Mouse (Mus musculus): ENCODE measurements around the gene Golga4. TPM values are rescaled to one million over a fixed set of nuclear protein-coding genes. Genes with fewer than 3 reads are reported as not detected.
A peak's percentile ranks its signal among the peaks of the same experiment; 100 is the strongest.

Gene Golga4
- polyA plus RNA-seq, 1 experiment from 2014 or later: 34.1 TPM

GRCm38 (mm10) chr9:118521659-118522058 is 15.6 kb downstream of the Golga4 start:
- DNase-seq (ENCODE audit: low spot score): no peak

- no peak for DNase-seq (ENCODE audit: low spot score)
Observed at GRCm38 (mm10) chr9:118523738-118524137, 17.7 kb downstream of the Golga4 start.

GRCm38 (mm10) chr9:118527056-118527455 is 21.0 kb downstream of the Golga4 start:
- DNase-seq (ENCODE audit: low spot score): no peak

- DNase-seq (ENCODE audit: low spot score): no peak
Observed at GRCm38 (mm10) chr9:118529783-118530182, 23.7 kb downstream of the Golga4 start.

GRCm38 (mm10) chr9:118530679-118531078 is 24.6 kb downstream of the Golga4 start:
- DNase-seq (ENCODE audit: low spot score): no peak

- no peak for DNase-seq (ENCODE audit: low spot score)
Observed at GRCm38 (mm10) chr9:118532516-118533205, 26.6 kb downstream of the Golga4 start.

GRCm38 (mm10) chr9:118536946-118537345 is 30.9 kb downstream of the Golga4 start:
- no peak for DNase-seq (ENCODE audit: low spot score)

GRCm38 (mm10) chr9:118537463-118538339 is 31.6 kb downstream of the Golga4 start:
- DNase-seq (ENCODE audit: low spot score): no peak

- DNase-seq (ENCODE audit: low spot score): no peak
Observed at GRCm38 (mm10) chr9:118541851-118542250, 35.8 kb downstream of the Golga4 start.

- DNase-seq (ENCODE audit: low spot score): no peak
Observed at GRCm38 (mm10) chr9:118545146-118545545, 39.1 kb downstream of the Golga4 start.

- DNase-seq (ENCODE audit: low spot score): no peak
Observed at GRCm38 (mm10) chr9:118548651-118549050, 42.6 kb downstream of the Golga4 start.

- DNase-seq (ENCODE audit: low spot score): no peak
Observed at GRCm38 (mm10) chr9:118556951-118557780, 51.1 kb downstream of the Golga4 start.

GRCm38 (mm10) chr9:118563356-118563755 is 57.3 kb downstream of the Golga4 start:
- DNase-seq (ENCODE audit: low spot score): no peak

GRCm38 (mm10) chr9:118563866-118564265 is 57.8 kb downstream of the Golga4 start:
- DNase-seq (ENCODE audit: low spot score): no peak

- DNase-seq (ENCODE audit: low spot score): no peak
Observed at GRCm38 (mm10) chr9:118564696-118565095, 58.6 kb downstream of the Golga4 start.

GRCm38 (mm10) chr9:118569328-118569727 is 63.3 kb downstream of the Golga4 start:
- DNase-seq (ENCODE audit: low spot score): no peak

- no peak for DNase-seq (ENCODE audit: low spot score)
Observed at GRCm38 (mm10) chr9:118570865-118571264, 64.8 kb downstream of the Golga4 start.

- no peak for DNase-seq (ENCODE audit: low spot score)
Observed at GRCm38 (mm10) chr9:118571701-118572100, 65.6 kb downstream of the Golga4 start.

GRCm38 (mm10) chr9:118574911-118575310 is 68.8 kb downstream of the Golga4 start:
- DNase-seq (ENCODE audit: low spot score): no peak

GRCm38 (mm10) chr9:118580371-118580770 is 74.3 kb downstream of the Golga4 start:
- no peak for DNase-seq (ENCODE audit: low spot score)

- peak; percentile 63 for DNase-seq (ENCODE audit: low spot score)
Observed at GRCm38 (mm10) chr9:118582757-118583156, 76.7 kb downstream of the Golga4 start.

GRCm38 (mm10) chr9:118584838-118585237 is 78.8 kb downstream of the Golga4 start:
- no peak for DNase-seq (ENCODE audit: low spot score)
